Mouse (Mus musculus) forebrain, postnatal 0 days (tissue): ENCODE measurements at regions not wholly inside any gene's neighbourhood (a gene's known extent, or its start where the extent isn't known, plus 50 kb on each side); places are given as distances from the start of the nearest gene placed in this dataset.

Experiments used
- ATAC-seq: fragments of 200-750 bp; cut with Nextera tagmentation; 2 replicates; pipeline ENCODE4 v1.8.0; 2017; ENCODE audit warnings: mild to moderate bottlenecking, moderate library complexity
- DNase-seq: peaks from one replicate; pipeline ENCODE4 v3.0.0-alpha.2; 2015
- H3K27ac ChIP-seq: fragments of 300-500 bp; sonication (generic); 2 replicates; pipeline ENCODE4 v1.5.1; 2014; ENCODE audit warnings: low read depth, mild to moderate bottlenecking, antibody characterized with exemption, low read length, moderate library complexity, mixed read lengths
- H3K27me3 ChIP-seq: fragments of 300-500 bp; sonication (generic); 2 replicates; pipeline ENCODE4 v1.6.1; 2014; ENCODE audit warnings: mild to moderate bottlenecking, low read length, mixed read lengths; ENCODE audit not compliant: insufficient read depth
- H3K36me3 ChIP-seq: fragments of 300-500 bp; sonication (generic); 2 replicates; pipeline ENCODE4 v1.6.1; 2014; ENCODE audit warnings: mild to moderate bottlenecking, moderate library complexity; ENCODE audit not compliant: insufficient read depth
- H3K4me1 ChIP-seq: fragments of 300-500 bp; sonication (generic); 2 replicates; pipeline ENCODE4 v1.6.1; 2014; ENCODE audit warnings: antibody characterized with exemption; ENCODE audit not compliant: insufficient read depth
- H3K4me2 ChIP-seq: fragments of 300-500 bp; sonication (generic); 2 replicates; pipeline ENCODE4 v1.6.1; 2014; ENCODE audit warnings: low read depth, mild to moderate bottlenecking, moderate library complexity
- H3K4me3 ChIP-seq: fragments of 300-500 bp; sonication (generic); 2 replicates; pipeline ENCODE4 v1.5.1; 2014; ENCODE audit warnings: low read depth, low read length, mixed read lengths
- H3K9ac ChIP-seq: fragments of 300-500 bp; sonication (generic); 2 replicates; pipeline ENCODE4 v1.6.1; 2014; ENCODE audit warnings: mild to moderate bottlenecking
- H3K9me3 ChIP-seq: fragments of 300-500 bp; sonication (generic); 2 replicates; pipeline ENCODE4 v1.6.1; 2016; ENCODE audit warnings: low read length
- CTCF ChIP-seq: sonication (generic); IDR thresholded peaks from 2 replicates; pipeline ENCODE4 v1.5.1; 2016; ENCODE audit warnings: antibody characterized with exemption, control low read depth, low read depth
- WGBS: fragments of 180-500 bp; shearing (Covaris S2); extraction: QIAGEN DNeasy Blood & Tissue Kit; methylation state at CpG from one replicate; pipeline ENCODE4 v1.1.7; 2014; 5-methylcytosine and 5-hydroxymethylcytosine counted together

- H3K36me3 ChIP-seq = no peaks in the 10 kb centered on the region
- ATAC-seq (no peak), DNase-seq (no peak)
- no peak overlapping the region for H3K27ac ChIP-seq
- H3K27me3 ChIP-seq = no peaks in the 10 kb centered on the region
- no peaks in the 10 kb centered on the region for H3K4me1 ChIP-seq
- no peaks in the 10 kb centered on the region for H3K9me3 ChIP-seq
- H3K9ac ChIP-seq = no peak overlapping the region
- H3K4me3 ChIP-seq = no peak overlapping the region
- 60% methylated on average over 4 of the region's 4 CpGs for WGBS
- no peak for TF ChIP-seq CTCF
- H3K4me2 ChIP-seq = no peak overlapping the region
Observed at GRCm38 (mm10) chr12:39176958-39177357, 397.8 kb downstream of the Etv1 start.

- Histone ChIP-seq H3K4me1 (no peaks in the 10 kb centered on the region), H3K9ac (no peak overlapping the region), H3K27ac (no peak overlapping the region), H3K36me3 (no peaks in the 10 kb centered on the region), H3K27me3 (no peaks in the 10 kb centered on the region), H3K9me3 (no peaks in the 10 kb centered on the region), H3K4me2 (no peak overlapping the region), H3K4me3 (no peak overlapping the region)
- ATAC-seq (no peak), DNase-seq (no peak)
- no peak for TF ChIP-seq CTCF
- 51% methylated on average over 4 of the region's 4 CpGs for WGBS
Observed at GRCm38 (mm10) chr12:39224073-39224472, 444.9 kb downstream of the Etv1 start.

GRCm38 (mm10) chr12:39256605-39257004 lies 477.4 kb downstream of the Etv1 start:
- H3K27ac ChIP-seq = no peak overlapping the region
- TF ChIP-seq CTCF = no peak
- 77% methylated on average over 6 of the region's 6 CpGs for WGBS
- H3K4me2 ChIP-seq = no peak overlapping the region
- no peaks in the 10 kb centered on the region for H3K36me3 ChIP-seq
- no peaks in the 10 kb centered on the region for H3K27me3 ChIP-seq
- H3K9me3 ChIP-seq = no peaks in the 10 kb centered on the region
- H3K4me3 ChIP-seq = no peak overlapping the region
- ATAC-seq = no peak
- no peaks in the 10 kb centered on the region for H3K4me1 ChIP-seq
- peak; percentile 11 for DNase-seq
- H3K9ac ChIP-seq = no peak overlapping the region

- Histone ChIP-seq H3K9ac (no peak overlapping the region), H3K27me3 (no peaks in the 10 kb centered on the region), H3K4me2 (no peak overlapping the region), H3K4me3 (no peak overlapping the region), H3K4me1 (no peaks in the 10 kb centered on the region), H3K36me3 (no peaks in the 10 kb centered on the region), H3K9me3 (no peaks in the 10 kb centered on the region), H3K27ac (no peak overlapping the region)
- DNase-seq = no peak
- no peak for TF ChIP-seq CTCF
- 88% methylated on average over 1 of the region's 1 CpGs for WGBS
- ATAC-seq = no peak
Observed at GRCm38 (mm10) chr12:39257571-39257970, 478.4 kb downstream of the Etv1 start.

GRCm38 (mm10) chr12:39289676-39290075 lies 510.5 kb downstream of the Etv1 start:
- H3K9ac ChIP-seq = no peak overlapping the region
- H3K27ac ChIP-seq = no peak overlapping the region
- 82% methylated on average over 2 of the region's 2 CpGs for WGBS
- no peak overlapping the region for H3K4me2 ChIP-seq
- no peaks in the 10 kb centered on the region for H3K4me1 ChIP-seq
- no peaks in the 10 kb centered on the region for H3K27me3 ChIP-seq
- H3K36me3 ChIP-seq = no peaks in the 10 kb centered on the region
- H3K4me3 ChIP-seq = no peak overlapping the region
- H3K9me3 ChIP-seq = no peaks in the 10 kb centered on the region
- ATAC-seq = no peak
- no peak for TF ChIP-seq CTCF
- DNase-seq = no peak

GRCm38 (mm10) chr12:39301351-39302212 lies 522.4 kb downstream of the Etv1 start:
- Histone ChIP-seq H3K4me3 (no peak overlapping the region), H3K4me1 (peaks cover 8% of the 10 kb centered on the region; the same call in 1 of the 2 replicates), H3K9me3 (no peaks in the 10 kb centered on the region), H3K4me2 (no peak overlapping the region), H3K27ac (0 out of 2 replicates have a peak overlapping the region, but pooled peaks have one; percentile 22), H3K27me3 (no peaks in the 10 kb centered on the region), H3K36me3 (no peaks in the 10 kb centered on the region), H3K9ac (no peak overlapping the region)
- ATAC-seq (peak; percentile 89), DNase-seq (peak; percentile 67)
- TF ChIP-seq CTCF = no peak
- WGBS = 6% methylated on average over 13 of the region's 13 CpGs

- H3K9me3 ChIP-seq = no peaks in the 10 kb centered on the region
- H3K27ac ChIP-seq = 0 out of 2 replicates have a peak overlapping the region, but pooled peaks have one; percentile 22
- H3K4me2 ChIP-seq = no peak overlapping the region
- 22% methylated on average over 2 of the region's 2 CpGs for WGBS
- peaks cover 8% of the 10 kb centered on the region; the same call in 1 of the 2 replicates for H3K4me1 ChIP-seq
- H3K36me3 ChIP-seq = no peaks in the 10 kb centered on the region
- H3K9ac ChIP-seq = no peak overlapping the region
- ATAC-seq = peak; percentile 67; the same call in 1 of the 2 replicates
- DNase-seq = peak; percentile 49
- no peak overlapping the region for H3K4me3 ChIP-seq
- no peaks in the 10 kb centered on the region for H3K27me3 ChIP-seq
- TF ChIP-seq CTCF = no peak
Observed at GRCm38 (mm10) chr12:39302213-39302591, 523.0 kb downstream of the Etv1 start.
